Mouse (Mus musculus): Measurements from ENCODE around the gene Gm42372. TPM values are rescaled to one million over a fixed set of nuclear protein-coding genes. Genes with fewer than 3 reads are reported as not detected.

Gm42372 gene
- total and polyA plus RNA-seq, 2 experiments from 2014 or later: 9.0 to 48.8 TPM

DNA sequence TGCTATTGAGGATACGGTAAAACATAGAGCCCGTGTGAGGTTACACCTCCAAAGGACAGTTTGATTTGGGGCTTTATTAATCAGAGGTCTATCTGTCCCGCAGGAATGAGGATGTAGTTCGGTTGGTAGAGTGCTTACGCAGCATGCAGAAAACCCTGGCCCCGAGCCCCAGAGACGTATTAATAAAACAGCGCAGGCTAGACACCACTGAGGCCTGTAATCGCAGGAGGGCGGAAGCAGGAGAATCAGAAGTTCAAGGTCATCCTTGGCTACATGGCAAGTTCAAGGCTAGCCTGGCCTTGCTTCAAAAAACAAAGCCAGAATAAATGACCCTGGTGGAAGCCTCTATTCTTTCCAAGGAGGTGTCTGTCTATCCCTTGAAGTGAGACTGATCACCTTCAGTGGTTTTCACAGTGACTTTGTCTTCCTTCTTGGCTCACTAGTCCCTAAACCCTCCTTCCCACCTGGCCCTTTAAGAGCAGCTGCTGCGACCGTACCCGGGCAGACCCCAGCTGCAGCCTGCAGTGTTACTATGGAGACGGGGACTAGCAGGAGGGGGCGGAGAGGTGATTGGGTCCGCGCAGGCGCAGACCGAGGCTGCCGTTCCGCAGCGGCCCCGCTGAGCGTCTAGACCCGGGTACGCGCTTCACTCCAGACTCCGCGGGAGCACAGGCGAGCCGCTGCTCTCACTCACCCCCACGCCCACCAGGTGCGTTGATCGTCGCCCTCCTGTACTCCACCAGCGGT is 38.7 kb upstream of the Gm42372 start, which contains the start of gene Pnmal2:
Gene Pnmal2, plus strand, starts transcription at position 622 of the 747 bp plus-strand sequence.
- Histone ChIP-seq H3K4me3 (ENCODE audit: low read depth, low read length) (peak within 1 kb of the TSS; percentile 69), H3K36me3 (ENCODE audit: insufficient read depth, low read length) (no peaks in the 10 kb centered on the region; the same call in 1 of the 2 replicates), H3K9ac (replicated peaks; ENCODE audit: low read length, poor library complexity, severe bottlenecking) (peak within 1 kb of the TSS; percentile 93), H3K4me1 (ENCODE audit: insufficient read depth, low read length) (peaks cover 34% of the 10 kb centered on the region), H3K4me2 (ENCODE audit: low read depth, low read length, poor library complexity, severe bottlenecking) (peak within 1 kb of the TSS; percentile 93), H3K27ac (ENCODE audit: low read depth, low read length) (peak within 1 kb of the TSS; percentile 93), H3K9me3 (ENCODE audit: low read length) (no peaks in the 10 kb centered on the region), H3K27me3 (ENCODE audit: insufficient read depth, low read length) (no peaks in the 10 kb centered on the region)
- peak; percentile 86 for ATAC-seq (ENCODE audit: low FRiP score)
- DNase-seq (ENCODE audit: low spot score): peak; percentile 97
- TF ChIP-seq CTCF (IDR thresholded peaks at IDR 0.05): no peak
- 8% methylated on average over 36 of the region's 36 CpGs for WGBS

- peak overlapping the region; percentile 93 for H3K9ac ChIP-seq (replicated peaks; ENCODE audit: low read length, poor library complexity, severe bottlenecking)
- H3K4me3 ChIP-seq (ENCODE audit: low read depth, low read length): peak overlapping the region; percentile 69
- H3K4me1 ChIP-seq (ENCODE audit: insufficient read depth, low read length): peaks cover 36% of the 10 kb centered on the region
- 1% methylated on average over 22 of the region's 22 CpGs for WGBS
- TF ChIP-seq CTCF (IDR thresholded peaks at IDR 0.05): no peak
- DNase-seq (ENCODE audit: low spot score) (no peak), ATAC-seq (ENCODE audit: low FRiP score) (peak; percentile 29)
- peak overlapping the region; percentile 93 for H3K27ac ChIP-seq (ENCODE audit: low read depth, low read length)
- H3K27me3 ChIP-seq (ENCODE audit: insufficient read depth, low read length): no peaks in the 10 kb centered on the region
- peak overlapping the region; percentile 93 for H3K4me2 ChIP-seq (ENCODE audit: low read depth, low read length, poor library complexity, severe bottlenecking)
- no peaks in the 10 kb centered on the region; the same call in 1 of the 2 replicates for H3K36me3 ChIP-seq (ENCODE audit: insufficient read depth, low read length)
- H3K9me3 ChIP-seq (ENCODE audit: low read length): no peaks in the 10 kb centered on the region
Measured at GRCm38 (mm10) chr7:16944808-16945315, 38.0 kb upstream of the Gm42372 start.

DNA sequence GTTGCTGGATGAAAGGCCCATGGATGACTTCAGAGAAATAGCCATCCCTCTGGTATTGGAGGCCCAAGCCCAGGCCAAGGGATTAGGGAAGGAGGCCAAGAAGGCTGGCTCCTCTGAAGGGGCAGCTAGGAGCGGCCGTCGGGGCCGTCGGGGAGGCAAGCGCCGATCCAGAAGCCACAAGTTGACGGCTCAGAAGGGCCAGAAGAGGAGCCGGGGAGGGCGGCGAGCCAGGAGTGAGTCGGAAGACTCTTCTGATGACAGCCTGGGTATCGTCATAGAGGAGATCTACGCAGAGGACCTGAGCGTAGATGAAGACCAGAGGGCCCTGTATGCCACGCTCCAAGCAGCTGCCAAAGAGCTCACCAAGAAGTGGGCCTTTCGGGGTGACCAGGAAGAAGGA is 37.5 kb upstream of the Gm42372 start:
- DNase-seq (ENCODE audit: low spot score) (peak; percentile 49), ATAC-seq (ENCODE audit: low FRiP score) (no peak)
- no peaks in the 10 kb centered on the region; the same call in 1 of the 2 replicates for H3K36me3 ChIP-seq (ENCODE audit: insufficient read depth, low read length)
- peak overlapping the region; percentile 93 for H3K4me2 ChIP-seq (ENCODE audit: low read depth, low read length, poor library complexity, severe bottlenecking)
- H3K4me3 ChIP-seq (ENCODE audit: low read depth, low read length): peak overlapping the region; percentile 69
- TF ChIP-seq CTCF (IDR thresholded peaks at IDR 0.05): no peak
- no peaks in the 10 kb centered on the region for H3K9me3 ChIP-seq (ENCODE audit: low read length)
- H3K27ac ChIP-seq (ENCODE audit: low read depth, low read length): peak overlapping the region; percentile 93
- WGBS: 13% methylated on average over 17 of the region's 17 CpGs
- H3K9ac ChIP-seq (replicated peaks; ENCODE audit: low read length, poor library complexity, severe bottlenecking): peak overlapping the region; percentile 93
- H3K4me1 ChIP-seq (ENCODE audit: insufficient read depth, low read length): peaks cover 31% of the 10 kb centered on the region
- H3K27me3 ChIP-seq (ENCODE audit: insufficient read depth, low read length): no peaks in the 10 kb centered on the region

- Histone ChIP-seq H3K4me1 (ENCODE audit: insufficient read depth, low read length) (peaks cover 25% of the 10 kb centered on the region), H3K9ac (replicated peaks; ENCODE audit: low read length, poor library complexity, severe bottlenecking) (peak overlapping the region; percentile 93), H3K9me3 (ENCODE audit: low read length) (no peaks in the 10 kb centered on the region), H3K27ac (ENCODE audit: low read depth, low read length) (peak overlapping the region; percentile 93), H3K4me2 (ENCODE audit: low read depth, low read length, poor library complexity, severe bottlenecking) (peak overlapping the region; percentile 93), H3K36me3 (ENCODE audit: insufficient read depth, low read length) (no peaks in the 10 kb centered on the region; the same call in 1 of the 2 replicates), H3K27me3 (ENCODE audit: insufficient read depth, low read length) (no peaks in the 10 kb centered on the region), H3K4me3 (ENCODE audit: low read depth, low read length) (peak overlapping the region; percentile 69)
- DNase-seq (ENCODE audit: low spot score) (peak; percentile 55), ATAC-seq (ENCODE audit: low FRiP score) (no peak)
- WGBS: 2% methylated on average over 53 of the region's 53 CpGs
- TF ChIP-seq CTCF (IDR thresholded peaks at IDR 0.05): peak; percentile 45; the same call in 1 of the 2 replicates
Measured at GRCm38 (mm10) chr7:16946441-16947348, 36.2 kb upstream of the Gm42372 start.

- Histone ChIP-seq H3K27ac (ENCODE audit: low read depth, low read length) (peak overlapping the region; percentile 93), H3K9ac (replicated peaks; ENCODE audit: low read length, poor library complexity, severe bottlenecking) (peak overlapping the region; percentile 93), H3K4me1 (ENCODE audit: insufficient read depth, low read length) (peaks cover 25% of the 10 kb centered on the region), H3K4me2 (ENCODE audit: low read depth, low read length, poor library complexity, severe bottlenecking) (peak overlapping the region; percentile 93), H3K9me3 (ENCODE audit: low read length) (no peaks in the 10 kb centered on the region), H3K36me3 (ENCODE audit: insufficient read depth, low read length) (no peaks in the 10 kb centered on the region; the same call in 1 of the 2 replicates), H3K27me3 (ENCODE audit: insufficient read depth, low read length) (no peaks in the 10 kb centered on the region), H3K4me3 (ENCODE audit: low read depth, low read length) (peak overlapping the region; percentile 69)
- WGBS: 9% methylated on average over 20 of the region's 22 CpGs
- no peak for ATAC-seq (ENCODE audit: low FRiP score)
- no peak for TF ChIP-seq CTCF (IDR thresholded peaks at IDR 0.05)
- no peak for DNase-seq (ENCODE audit: low spot score)
Measured at GRCm38 (mm10) chr7:16947349-16947895, 35.5 kb upstream of the Gm42372 start.

Data from midbrain, postnatal 0 days (tissue).